Mouse (Mus musculus) cerebellum, adult (tissue): ENCODE results near the gene Parg.
A peak's percentile ranks its signal among the peaks of the same experiment; 100 is the strongest.

ENCODE experiments used
- ATAC-seq: cut with Nextera tagmentation; 2 replicates; pipeline ENCODE4 v1.9.2; 2017; ENCODE audit warnings: mild to moderate bottlenecking, moderate library complexity, mixed read lengths; ENCODE audit not compliant: insufficient number of reproducible peaks, low FRiP score, low TSS enrichment

Gene Parg

DNA sequence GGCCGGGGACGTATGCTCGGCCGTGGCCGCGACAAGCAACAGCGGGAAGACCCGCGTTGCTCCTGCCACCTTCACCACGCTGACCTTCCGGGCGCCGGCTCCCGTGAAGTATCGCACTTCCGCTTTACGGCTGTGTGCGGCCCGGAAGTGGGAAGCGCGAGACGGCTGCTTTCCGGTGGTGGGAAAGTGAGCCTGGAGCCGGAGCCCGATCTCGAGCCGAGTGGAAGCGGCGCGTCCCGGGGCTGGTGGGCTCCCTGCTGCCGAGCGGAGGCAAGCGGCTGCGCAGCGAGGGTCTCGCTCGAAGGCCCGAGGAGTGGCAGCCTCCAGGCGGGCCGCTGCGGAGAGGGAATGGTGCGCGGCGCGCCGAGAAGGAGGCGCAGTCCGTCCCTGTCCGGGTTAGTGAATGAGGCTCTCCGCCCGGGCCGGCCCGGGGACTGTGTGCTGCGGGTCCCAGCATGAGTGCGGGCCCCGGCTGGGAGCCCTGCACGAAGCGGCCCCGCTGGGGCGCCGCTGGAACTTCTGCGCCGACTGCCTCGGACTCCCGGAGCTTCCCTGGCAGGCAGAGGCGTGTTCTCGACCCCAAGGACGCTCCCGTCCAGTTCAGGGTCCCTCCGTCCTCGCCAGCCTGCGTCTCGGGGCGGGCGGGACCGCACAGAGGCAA, at the start of gene Parg, which contains the start of gene Timm23:
Gene Parg (plus strand): TSS at position 159 of the 661 bp plus-strand sequence.
Gene Timm23 (minus strand): TSS at position 108 of the 661 bp plus-strand sequence.
- peak; percentile 93 for ATAC-seq

- no peak for ATAC-seq
Observed at GRCm38 (mm10) chr14:32152243-32152965, 49.3 kb upstream of the Parg start.

GRCm38 (mm10) chr14:32153156-32153555, 48.6 kb upstream of the Parg start:
- no peak for ATAC-seq

DNA sequence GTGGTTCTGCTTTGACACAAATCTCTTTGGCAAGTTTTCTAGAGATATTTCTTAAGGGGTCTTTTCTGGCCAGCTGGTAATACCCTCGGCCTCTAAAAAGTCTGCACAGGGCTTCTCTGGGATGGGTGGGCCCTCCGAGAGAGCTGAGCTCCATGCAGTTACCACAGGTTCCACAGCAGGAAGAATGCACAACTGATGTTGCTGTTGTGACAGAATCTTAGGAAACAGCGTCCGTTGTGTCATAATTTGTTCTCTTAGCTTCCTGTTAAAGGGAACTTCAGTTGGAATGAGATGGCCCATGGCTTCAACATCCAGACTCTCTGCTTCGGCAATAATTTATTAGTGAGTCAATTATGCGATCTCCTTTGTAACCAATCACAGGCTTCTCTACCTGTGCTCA, 47.0 kb upstream of the Parg start:
- ATAC-seq = no peak

- ATAC-seq = no peak
Observed at GRCm38 (mm10) chr14:32159150-32159670, 42.5 kb upstream of the Parg start.

- ATAC-seq = peak; percentile 97
Observed at GRCm38 (mm10) chr14:32159690-32160246, 42.0 kb upstream of the Parg start, which contains the start of gene Ncoa4. Gene Ncoa4 (plus strand): TSS chr14:32159865.

DNA sequence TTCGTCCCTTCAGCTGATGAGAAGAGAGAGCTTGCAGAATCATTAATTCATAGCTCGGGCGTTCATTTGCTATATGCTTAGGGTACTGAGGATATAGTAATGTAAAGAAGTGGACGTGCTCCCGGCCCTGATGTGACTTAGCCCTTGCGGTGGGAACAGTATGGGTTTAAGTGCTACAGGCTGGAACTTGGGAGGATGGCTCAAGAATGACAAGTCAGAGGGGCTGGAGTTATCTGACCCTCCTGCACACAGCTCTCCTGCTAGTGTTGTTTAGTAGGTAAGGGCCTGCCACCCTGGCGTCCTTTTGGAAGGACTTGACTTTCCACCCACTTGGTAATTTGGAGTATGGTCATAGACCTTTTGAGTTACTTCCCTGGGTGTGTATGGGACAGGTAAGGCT, 41.2 kb upstream of the Parg start:
- no peak for ATAC-seq

- ATAC-seq = no peak
Observed at GRCm38 (mm10) chr14:32161090-32161885, 40.5 kb upstream of the Parg start.

DNA sequence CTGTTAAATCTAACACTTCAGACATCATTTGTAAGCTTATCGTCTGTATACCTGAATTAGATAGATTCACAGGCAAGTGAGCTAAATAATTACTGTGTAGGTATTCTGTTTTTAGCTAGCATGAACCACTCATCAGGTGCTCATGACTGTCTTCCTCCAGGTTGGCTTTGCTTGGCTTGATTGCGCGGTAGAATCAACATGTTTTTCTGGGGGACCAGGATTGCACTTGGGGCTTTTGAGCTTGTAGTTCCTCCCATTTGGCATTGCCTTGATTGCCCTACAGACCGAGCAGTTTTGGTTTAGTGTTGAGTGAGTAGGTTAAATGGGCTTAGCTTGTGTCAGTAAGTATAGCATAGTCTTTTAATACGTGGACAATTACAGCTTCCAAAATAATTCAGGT, 39.5 kb upstream of the Parg start:
- no peak for ATAC-seq

DNA sequence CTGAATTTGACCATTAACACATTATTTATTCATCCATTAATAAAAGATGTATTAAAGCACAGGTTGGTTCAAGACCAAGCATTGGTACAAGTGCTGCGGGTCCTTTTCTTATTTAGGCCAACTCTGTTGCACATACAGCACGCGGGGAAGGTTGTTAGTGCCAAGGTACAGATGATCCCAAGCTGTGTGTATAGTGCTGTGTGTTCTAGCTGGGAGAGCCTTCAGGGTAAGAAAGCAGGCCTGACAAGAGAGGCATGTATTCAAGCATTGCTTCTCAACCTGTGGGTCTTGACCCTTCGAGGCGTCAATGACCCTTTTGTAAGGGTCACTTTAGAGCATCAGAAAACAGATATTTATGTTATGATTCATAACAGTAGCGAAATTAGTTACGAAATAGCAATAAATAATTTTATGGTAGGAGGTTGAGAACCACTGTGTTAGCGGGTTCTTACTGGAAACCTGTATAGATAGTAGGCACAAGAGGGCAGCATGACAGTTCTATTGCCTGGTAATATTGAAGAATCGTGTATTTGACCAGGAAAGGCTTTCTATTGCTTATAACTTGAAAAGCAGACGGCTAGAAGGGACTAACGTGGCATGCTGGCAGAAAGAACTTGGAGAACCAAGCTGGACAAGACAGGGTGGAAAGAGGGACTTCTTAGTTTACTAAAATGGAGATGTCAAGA, 38.4 kb upstream of the Parg start:
- ATAC-seq = no peak

GRCm38 (mm10) chr14:32164173-32165051, 37.3 kb upstream of the Parg start:
- ATAC-seq = no peak

GRCm38 (mm10) chr14:32165278-32166061, 36.3 kb upstream of the Parg start:
- peak; percentile 88 for ATAC-seq

DNA sequence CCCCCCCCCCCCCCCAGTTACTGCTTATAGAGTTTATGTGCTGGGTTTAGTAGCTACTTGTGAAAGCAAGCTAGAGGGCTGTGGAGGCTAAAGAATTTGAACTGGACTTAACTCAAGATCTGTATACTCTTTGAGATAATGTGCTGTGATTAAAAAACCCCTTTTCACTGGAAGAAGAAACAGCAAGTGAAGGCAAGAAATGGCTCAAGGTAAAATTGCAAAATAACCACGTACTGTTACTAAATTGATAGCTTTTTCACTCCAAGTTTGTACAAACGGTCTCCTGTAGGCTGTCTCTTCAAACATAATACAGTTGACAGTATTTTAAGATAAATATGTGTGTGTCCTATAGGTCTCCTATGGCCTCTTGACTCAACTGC, 35.7 kb upstream of the Parg start:
- ATAC-seq = no peak

- ATAC-seq = no peak
Observed at GRCm38 (mm10) chr14:32166840-32167239, 34.9 kb upstream of the Parg start.

GRCm38 (mm10) chr14:32167326-32167725, 34.4 kb upstream of the Parg start:
- ATAC-seq = no peak

GRCm38 (mm10) chr14:32168653-32169231, 33.0 kb upstream of the Parg start:
- ATAC-seq = no peak

- ATAC-seq = no peak
Observed at GRCm38 (mm10) chr14:32170137-32170536, 31.6 kb upstream of the Parg start.

- ATAC-seq = no peak
Observed at GRCm38 (mm10) chr14:32175310-32175709, 26.4 kb upstream of the Parg start.
